In genomic region chr5:88499781-88500180, GRCm38 (mm10) we compare ENCODE assay signal across 18 mouse cellular contexts. TPM values are rescaled to one million over a fixed set of nuclear protein-coding genes. Genes with fewer than 3 reads are reported as not detected.
A peak's percentile ranks its signal among the peaks of the same experiment; 100 is the strongest.
DNase-seq lines count a peak whose midpoint lies in the region; ATAC-seq and TF ChIP-seq lines count a peak whose summit lies in the region.
"Had no signal": no experiment of that assay in that cellular context is flagged by ENCODE, and none has a peak within 500 bp of the region (broad histone marks: within the 10 kb centered on the region; RNA-seq: fewer than 3 reads in every experiment).

No protein-coding gene starts in this region.

- TF ChIP-seq POLR2A in MEL (IDR thresholded peaks at IDR 0.05; ENCODE audit: control insufficient read depth in 1 of 2, insufficient read depth in 1 of 2, low read depth in 1 of 2, low read length in 2 of 2, poor library complexity in 1 of 2), result no peak

- H3K4me3 ChIP-seq in lung, embryonic 16.5 days (ENCODE audit: low read length), result no peak overlapping the region
- no peak overlapping the region for H3K4me3 ChIP-seq in MEL (ENCODE audit: control insufficient read depth in 1 of 2, insufficient read depth in 1 of 2, low read depth in 2 of 2, low read length in 2 of 2)
- no peak overlapping the region for H3K4me3 ChIP-seq in kidney, embryonic 15.5 days (replicated peaks)
- H3K4me3 ChIP-seq: limb, embryonic 10.5 days; liver, embryonic 13.5 days; midbrain, embryonic 10.5 days had no signal

- no peaks in the 10 kb centered on the region for H3K79me2 ChIP-seq in MEL (ENCODE audit: control insufficient read depth, insufficient read depth, low read length, poor library complexity)

- no peak overlapping the region for H3K27ac ChIP-seq in lung, embryonic 16.5 days (ENCODE audit: low read length)
- no peak overlapping the region for H3K27ac ChIP-seq in MEL (ENCODE audit: control insufficient read depth, low read depth, low read length)
- H3K27ac ChIP-seq in kidney, embryonic 15.5 days, result no peak overlapping the region
- H3K27ac ChIP-seq: limb, embryonic 10.5 days; liver, embryonic 13.5 days; midbrain, embryonic 10.5 days had no signal

- peak; percentile 84 for ATAC-seq in lung, embryonic 16.5 days (ENCODE audit: low read depth)
- ATAC-seq in kidney, embryonic 15.5 days (replicated peaks; ENCODE audit: low FRiP score), result no peak
- ATAC-seq: hindbrain, embryonic 16.5 days had no signal

- no peak for DNase-seq in lung, postnatal 4 days
- peak; percentile 6 for DNase-seq in MEL (ENCODE audit: low read depth, low spot score)
- DNase-seq in induced T-regulatory cell, adult 2 months (ENCODE audit: low read depth), result peak; percentile 25
- DNase-seq in thymus, postnatal 14 days, result peak; percentile 29
- DNase-seq in layer of hippocampus, postnatal 25 days (ENCODE audit: extremely low spot score in 1 of 2, low spot score in 1 of 2), result no peak
- DNase-seq: adrenal gland, adult 8-10 months; cerebellum, adult 8-10 months; heart, adult 18-20 months; heart, postnatal 10 days; kidney, postnatal 10 days; layer of hippocampus, adult 9-11 months; liver, embryonic 13.5 days; right cerebral cortex, postnatal 25 days had no signal

- no peaks in the 10 kb centered on the region for H3K4me1 ChIP-seq in lung, embryonic 16.5 days (replicated peaks; ENCODE audit: control insufficient read depth, insufficient read depth, low read length)
- H3K4me1 ChIP-seq in MEL (ENCODE audit: control insufficient read depth in 1 of 2, insufficient read depth in 2 of 2, low read length in 2 of 2), result peaks cover 0 to 4% of the 10 kb centered on the region in 2 experiments; a peak in 2 of 4 replicates
- H3K4me1 ChIP-seq in kidney, embryonic 15.5 days, result no peaks in the 10 kb centered on the region
- H3K4me1 ChIP-seq: limb, embryonic 10.5 days; liver, embryonic 13.5 days; midbrain, embryonic 10.5 days had no signal

- no peaks in the 10 kb centered on the region for H3K27me3 ChIP-seq in lung, embryonic 16.5 days (ENCODE audit: control insufficient read depth, insufficient read depth, low read depth, low read length)
- no peaks in the 10 kb centered on the region; a peak in 1 of 4 replicates for H3K27me3 ChIP-seq in MEL (ENCODE audit: control insufficient read depth in 1 of 2, insufficient read depth in 2 of 2, low read length in 2 of 2)
- H3K27me3 ChIP-seq in kidney, embryonic 15.5 days, result no peaks in the 10 kb centered on the region
- H3K27me3 ChIP-seq: liver, embryonic 13.5 days had no signal

- H3K4me2 ChIP-seq in lung, embryonic 16.5 days (ENCODE audit: low read depth, low read length), result no peak overlapping the region
- no peak overlapping the region for H3K4me2 ChIP-seq in kidney, embryonic 15.5 days
- H3K4me2 ChIP-seq: liver, embryonic 13.5 days had no signal

- no peak for TF ChIP-seq CTCF in MEL (IDR thresholded peaks at IDR 0.05 in 2 of 3, conservative IDR thresholded peaks at IDR 0.05 in 1 of 3; ENCODE audit: control insufficient read depth in 1 of 3, insufficient read depth in 1 of 3, low read depth in 2 of 3, low read length in 3 of 3, poor library complexity in 1 of 3, severe bottlenecking in 1 of 3)

- 53% methylated on average over 3 of the region's 3 CpGs for WGBS in lung, embryonic 16.5 days
- WGBS in kidney, embryonic 15.5 days, result 83% methylated on average over 3 of the region's 3 CpGs

- H3K9me3 ChIP-seq in lung, embryonic 16.5 days (ENCODE audit: control insufficient read depth, low read length), result no peaks in the 10 kb centered on the region
- no peaks in the 10 kb centered on the region for H3K9me3 ChIP-seq in MEL (replicated peaks; ENCODE audit: insufficient read depth, low read length)
- H3K9me3 ChIP-seq in kidney, embryonic 15.5 days (replicated peaks), result 0 out of 2 replicates have a peak, but pooled peaks cover 3% of the 10 kb centered on the region
- H3K9me3 ChIP-seq: limb, embryonic 10.5 days; liver, embryonic 13.5 days had no signal

- no peak overlapping the region for H3K9ac ChIP-seq in lung, embryonic 16.5 days (ENCODE audit: low read length)
- H3K9ac ChIP-seq in MEL (ENCODE audit: control insufficient read depth, low read depth, low read length, poor library complexity, severe bottlenecking), result no peak overlapping the region
- H3K9ac ChIP-seq in kidney, embryonic 15.5 days, result no peak overlapping the region
- H3K9ac ChIP-seq: liver, embryonic 13.5 days had no signal

- TF ChIP-seq EP300 in MEL (IDR thresholded peaks at IDR 0.05; ENCODE audit: low read depth in 1 of 2, low read length in 2 of 2), result no peak

- H3K36me3 ChIP-seq in lung, embryonic 16.5 days (ENCODE audit: control insufficient read depth, insufficient read depth, low read length), result no peaks in the 10 kb centered on the region
- no peaks in the 10 kb centered on the region; a peak in 1 of 4 replicates for H3K36me3 ChIP-seq in MEL (ENCODE audit: control insufficient read depth in 1 of 2, insufficient read depth in 2 of 2, low read length in 2 of 2)
- no peaks in the 10 kb centered on the region for H3K36me3 ChIP-seq in kidney, embryonic 15.5 days
- H3K36me3 ChIP-seq: limb, embryonic 10.5 days; liver, embryonic 13.5 days; midbrain, embryonic 10.5 days had no signal

- no peak for TF ChIP-seq RAD21 in MEL (IDR thresholded peaks at IDR 0.05; ENCODE audit: low read depth, low read length)

TF ChIP-seq in MEL, 35 proteins besides CTCF, POLR2A, EP300 and RAD21:
- TF ChIP-seq ZC3H11A (IDR thresholded peaks at IDR 0.05; ENCODE audit: low read depth, low read length) (no peak), GATA1 (IDR thresholded peaks at IDR 0.05; ENCODE audit: low read depth, low read length) (no peak), HCFC1 (IDR thresholded peaks at IDR 0.05; ENCODE audit: low read depth, low read length) (no peak), NRF1 (IDR thresholded peaks at IDR 0.05; ENCODE audit: insufficient read depth, low read depth, low read length, poor library complexity, severe bottlenecking) (no peak), GABPA (IDR thresholded peaks at IDR 0.05; ENCODE audit: low read depth, low read length) (no peak), ZKSCAN1 (IDR thresholded peaks at IDR 0.05; ENCODE audit: low read depth, low read length) (no peak)

RNA-seq across cellular contexts. Expression of gene Enam, which starts 12.0 kb away (rescaled TPM):
- polyA plus RNA-seq in lung, embryonic 16.5 days (2015; fragmentation: Nextera tagmentation; extraction: Ambion mirVana), result not detected in 2 replicates
- not detected in 2 replicates for total RNA-seq in MEL (2012; rRNA removed)
- polyA plus RNA-seq in MEL (2012; ENCODE audit: insufficient read depth in 1 of 2, insufficient read length in 2 of 2, low read depth in 1 of 2, low replicate concordance in 2 of 2, missing spikeins in 1 of 2), result not detected
- polyA plus RNA-seq in kidney, embryonic 15.5 days (2015; fragmentation: Nextera tagmentation; extraction: Ambion mirVana), result not detected in 2 replicates
- total RNA-seq in layer of hippocampus, postnatal 25 days (2021), result not detected
- total RNA-seq: adrenal gland, adult 8-10 months; heart, adult 18-20 months; heart, postnatal 10 days had no signal
- polyA plus RNA-seq: hindbrain, embryonic 16.5 days; liver, embryonic 13.5 days; midbrain, embryonic 10.5 days had no signal

RNA-seq across cellular contexts. Expression of gene Jchain, which starts 27.9 kb away (rescaled TPM):
- polyA plus RNA-seq in lung, embryonic 16.5 days (2015; fragmentation: Nextera tagmentation; extraction: Ambion mirVana), result 0.10 TPM in 1 of 2 replicates, not detected in the other
- not detected in 2 replicates for total RNA-seq in MEL (2012; rRNA removed)
- not detected for polyA plus RNA-seq in MEL (2012; ENCODE audit: insufficient read depth in 1 of 2, insufficient read length in 2 of 2, low read depth in 1 of 2, low replicate concordance in 2 of 2, missing spikeins in 1 of 2)
- 0.31 TPM in 1 of 2 replicates, not detected in the other for polyA plus RNA-seq in kidney, embryonic 15.5 days (2015; fragmentation: Nextera tagmentation; extraction: Ambion mirVana)
- under 1 TPM in 1 of 2 experiments, not detected in 1; 0.26 TPM for total RNA-seq in layer of hippocampus, postnatal 25 days (2021)
- polyA plus RNA-seq: limb, embryonic 10.5 days had no signal

RNA-seq across cellular contexts. Expression of gene Ambn, which starts 44.0 kb away (rescaled TPM):
- polyA plus RNA-seq in lung, embryonic 16.5 days (2015; fragmentation: Nextera tagmentation; extraction: Ambion mirVana), result not detected in 2 replicates
- not detected in 2 replicates for total RNA-seq in MEL (2012; rRNA removed)
- not detected for polyA plus RNA-seq in MEL (2012; ENCODE audit: insufficient read depth in 1 of 2, insufficient read length in 2 of 2, low read depth in 1 of 2, low replicate concordance in 2 of 2, missing spikeins in 1 of 2)
- polyA plus RNA-seq in kidney, embryonic 15.5 days (2015; fragmentation: Nextera tagmentation; extraction: Ambion mirVana), result 0.08 and 1.2 TPM in 2 replicates
- not detected for total RNA-seq in layer of hippocampus, postnatal 25 days (2021)
- total RNA-seq: adrenal gland, adult 8-10 months; heart, adult 18-20 months; heart, postnatal 10 days had no signal
- polyA plus RNA-seq: hindbrain, embryonic 16.5 days; liver, embryonic 13.5 days had no signal

RNA-seq across cellular contexts. Expression of gene Utp3, which starts 54.5 kb away (rescaled TPM):
- polyA plus RNA-seq in lung, embryonic 16.5 days (2015; fragmentation: Nextera tagmentation; extraction: Ambion mirVana), result 60.5 and 63.9 TPM in 2 replicates
- total RNA-seq in MEL (2012; rRNA removed), result 44.7 and 48.4 TPM in 2 replicates
- polyA plus RNA-seq in MEL (2012; ENCODE audit: insufficient read depth in 1 of 2, insufficient read length in 2 of 2, low read depth in 1 of 2, low replicate concordance in 2 of 2, missing spikeins in 1 of 2), result 100 to 1,000 TPM in 1 of 2 experiments, 10 to 100 TPM in 1; 73.9 to 120 TPM
- polyA plus RNA-seq in kidney, embryonic 15.5 days (2015; fragmentation: Nextera tagmentation; extraction: Ambion mirVana), result 72.8 and 75.6 TPM in 2 replicates
- total RNA-seq in layer of hippocampus, postnatal 25 days (2021), result 10 to 100 TPM; 24.8 to 26.3 TPM

Comparison
In these comparisons a context has a peak if more than half of its experiments do, and no peak if none do; other contexts are left out.
1. DNase-seq: peak in MEL (single experiment), induced T-regulatory cell, adult 2 months (single experiment) and thymus, postnatal 14 days (single experiment); none in lung, postnatal 4 days (0 of 2) and layer of hippocampus, postnatal 25 days (0 of 2).